Mouse (Mus musculus): ENCODE results near the gene Olfr543. TPM values are rescaled to one million over a fixed set of nuclear protein-coding genes. Genes with fewer than 3 reads are reported as not detected.
"Not testable (repeated sequence)": the region's sequence is repeated elsewhere in the genome, so short reads cannot be mapped to it uniquely, and the experiment has no call there.

The Olfr543 gene
- polyA plus RNA-seq, 1 experiment from 2014 or later, result not detected

- Histone ChIP-seq H3K4me3 (ENCODE audit: low read depth, low read length) (no peak within 1 kb of the TSS), H3K9me3 (ENCODE audit: control insufficient read depth, low read length) (no peaks in the 10 kb centered on the region), H3K27me3 (ENCODE audit: control insufficient read depth, insufficient read depth, low read length) (no peaks in the 10 kb centered on the region), H3K27ac (replicated peaks) (no peak within 1 kb of the TSS), H3K4me1 (replicated peaks; ENCODE audit: control insufficient read depth, insufficient read depth) (no peaks in the 10 kb centered on the region), H3K4me2 (replicated peaks; ENCODE audit: low read depth) (no peak within 1 kb of the TSS), H3K36me3 (ENCODE audit: control insufficient read depth, insufficient read depth, low read length) (no peaks in the 10 kb centered on the region), H3K9ac (ENCODE audit: low read length) (no peak within 1 kb of the TSS)
- DNase-seq (ENCODE audit: low spot score) (no peak), ATAC-seq (ENCODE audit: low FRiP score, low TSS enrichment) (no peak)
- no peak for TF ChIP-seq CTCF (IDR thresholded peaks at IDR 0.05; ENCODE audit: low read depth)
- WGBS, result 65% methylated on average over 3 of the region's 3 CpGs
These were observed 18.0 kb upstream of the Olfr543 start, which contains the start of gene Olfr545 for GRCm38 (mm10) chr7:102499473-102499872. TSS of gene Olfr545 (minus strand) at chr7:102499573.

- not testable (repeated sequence) for H3K27me3 ChIP-seq (ENCODE audit: control insufficient read depth, insufficient read depth, low read length); H3K4me1 ChIP-seq (replicated peaks; ENCODE audit: control insufficient read depth, insufficient read depth); H3K9me3 ChIP-seq (ENCODE audit: control insufficient read depth, low read length); H3K4me3 ChIP-seq (ENCODE audit: low read depth, low read length); DNase-seq (ENCODE audit: low spot score); H3K27ac ChIP-seq (replicated peaks); H3K4me2 ChIP-seq (replicated peaks; ENCODE audit: low read depth); ATAC-seq (ENCODE audit: low FRiP score, low TSS enrichment); H3K36me3 ChIP-seq (ENCODE audit: control insufficient read depth, insufficient read depth, low read length); H3K9ac ChIP-seq (ENCODE audit: low read length)
- 0 out of 2 replicates have a peak, but pooled peaks have one; percentile 19 for TF ChIP-seq CTCF (IDR thresholded peaks at IDR 0.05; ENCODE audit: low read depth)
- WGBS, result 47% methylated on average over 6 of the region's 7 CpGs
These were observed 12.9 kb upstream of the Olfr543 start for GRCm38 (mm10) chr7:102494416-102494815.

GRCm38 (mm10) chr7:102488161-102488560, 6.7 kb upstream of the Olfr543 start, which contains the start of gene Olfr544:
TSS of gene Olfr544 (minus strand) at chr7:102488313.
- Histone ChIP-seq H3K4me2 (replicated peaks; ENCODE audit: low read depth) (no peak within 1 kb of the TSS), H3K27me3 (ENCODE audit: control insufficient read depth, insufficient read depth, low read length) (no peaks in the 10 kb centered on the region), H3K4me1 (replicated peaks; ENCODE audit: control insufficient read depth, insufficient read depth) (no peaks in the 10 kb centered on the region), H3K36me3 (ENCODE audit: control insufficient read depth, insufficient read depth, low read length) (no peaks in the 10 kb centered on the region), H3K9me3 (ENCODE audit: control insufficient read depth, low read length) (no peaks in the 10 kb centered on the region), H3K9ac (ENCODE audit: low read length) (no peak within 1 kb of the TSS), H3K27ac (replicated peaks) (no peak within 1 kb of the TSS), H3K4me3 (ENCODE audit: low read depth, low read length) (no peak within 1 kb of the TSS)
- no peak for DNase-seq (ENCODE audit: low spot score)
- WGBS, result 70% methylated on average over 1 of the region's 1 CpGs
- TF ChIP-seq CTCF (IDR thresholded peaks at IDR 0.05; ENCODE audit: low read depth) (no peak), EP300 (optimal IDR thresholded peaks at IDR 0.05) (no peak)
- no peak for ATAC-seq (ENCODE audit: low FRiP score, low TSS enrichment)

- H3K4me1 ChIP-seq (replicated peaks; ENCODE audit: control insufficient read depth, insufficient read depth), result no peaks in the 10 kb centered on the region
- no peak overlapping the region for H3K27ac ChIP-seq (replicated peaks)
These were observed 4.6 kb upstream of the Olfr543 start for GRCm38 (mm10) chr7:102486105-102486504.

GRCm38 (mm10) chr7:102484766-102485165, 3.3 kb upstream of the Olfr543 start:
- not testable (repeated sequence) for H3K4me2 ChIP-seq (replicated peaks; ENCODE audit: low read depth); H3K27ac ChIP-seq (replicated peaks); H3K4me1 ChIP-seq (replicated peaks; ENCODE audit: control insufficient read depth, insufficient read depth); ATAC-seq (ENCODE audit: low FRiP score, low TSS enrichment); H3K27me3 ChIP-seq (ENCODE audit: control insufficient read depth, insufficient read depth, low read length); H3K36me3 ChIP-seq (ENCODE audit: control insufficient read depth, insufficient read depth, low read length); H3K9ac ChIP-seq (ENCODE audit: low read length); H3K4me3 ChIP-seq (ENCODE audit: low read depth, low read length); H3K9me3 ChIP-seq (ENCODE audit: control insufficient read depth, low read length); DNase-seq (ENCODE audit: low spot score)
- WGBS, result 70% methylated on average over 8 of the region's 8 CpGs

More at GRCm38 (mm10) chr7:102486105-102486504, 4.6 kb upstream of the Olfr543 start:
- WGBS, result 61% methylated on average over 1 of the region's 1 CpGs
- Histone ChIP-seq H3K36me3 (ENCODE audit: control insufficient read depth, insufficient read depth, low read length) (no peaks in the 10 kb centered on the region), H3K27me3 (ENCODE audit: control insufficient read depth, insufficient read depth, low read length) (no peaks in the 10 kb centered on the region), H3K9me3 (ENCODE audit: control insufficient read depth, low read length) (no peaks in the 10 kb centered on the region), H3K9ac (ENCODE audit: low read length) (no peak overlapping the region), H3K4me3 (ENCODE audit: low read depth, low read length) (no peak overlapping the region), H3K4me2 (replicated peaks; ENCODE audit: low read depth) (no peak overlapping the region)
- no peak for TF ChIP-seq EP300 (optimal IDR thresholded peaks at IDR 0.05)
- no peak for TF ChIP-seq CTCF (IDR thresholded peaks at IDR 0.05; ENCODE audit: low read depth)
- ATAC-seq (ENCODE audit: low FRiP score, low TSS enrichment), result no peak
- DNase-seq (ENCODE audit: low spot score), result no peak

- ATAC-seq (ENCODE audit: low FRiP score, low TSS enrichment) (no peak), DNase-seq (ENCODE audit: low spot score) (no peak)
- WGBS, result 60% methylated on average over 2 of the region's 2 CpGs
- TF ChIP-seq EP300 (optimal IDR thresholded peaks at IDR 0.05), result no peak
- no peak for TF ChIP-seq CTCF (IDR thresholded peaks at IDR 0.05; ENCODE audit: low read depth)
- no peak overlapping the region for H3K4me2 ChIP-seq (replicated peaks; ENCODE audit: low read depth)
- H3K27ac ChIP-seq (replicated peaks), result no peak overlapping the region
- no peaks in the 10 kb centered on the region for H3K27me3 ChIP-seq (ENCODE audit: control insufficient read depth, insufficient read depth, low read length)
- no peaks in the 10 kb centered on the region for H3K36me3 ChIP-seq (ENCODE audit: control insufficient read depth, insufficient read depth, low read length)
- H3K9ac ChIP-seq (ENCODE audit: low read length), result no peak overlapping the region
- no peak overlapping the region for H3K4me3 ChIP-seq (ENCODE audit: low read depth, low read length)
- no peaks in the 10 kb centered on the region for H3K9me3 ChIP-seq (ENCODE audit: control insufficient read depth, low read length)
- H3K4me1 ChIP-seq (replicated peaks; ENCODE audit: control insufficient read depth, insufficient read depth), result no peaks in the 10 kb centered on the region
These were observed 2.2 kb upstream of the Olfr543 start for GRCm38 (mm10) chr7:102483665-102484064.
